Mouse (Mus musculus) C2C12 (cell line): Measurements from ENCODE around the gene Wdr25. TPM values are rescaled to one million over a fixed set of nuclear protein-coding genes. Genes with fewer than 3 reads are reported as not detected.

ENCODE experiments used
- H3K27me3 ChIP-seq: one replicate; pipeline ENCODE4 v1.6.1; 2011; ENCODE audit not compliant: control insufficient read depth, insufficient read depth, insufficient read length
- H3K36me3 ChIP-seq: one replicate; pipeline ENCODE4 v1.6.1; 2011; ENCODE audit not compliant: control insufficient read depth, insufficient read depth
- H3K4me3 ChIP-seq: one replicate; pipeline ENCODE4 v1.5.1; 2011; ENCODE audit warnings: mild to moderate bottlenecking, control low read depth; ENCODE audit not compliant: poor library complexity, insufficient read depth, severe bottlenecking
- H3K79me2 ChIP-seq: one replicate; pipeline ENCODE4 v1.6.1; 2011; ENCODE audit not compliant: control insufficient read depth, insufficient read depth
- H3K79me3 ChIP-seq: one replicate; pipeline ENCODE4 v1.6.1; 2011; ENCODE audit warnings: low read depth, control low read depth
- H3ac ChIP-seq: one replicate; pipeline ENCODE3; 2011; ENCODE audit warnings: low read depth; ENCODE audit not compliant: control insufficient read depth, insufficient read length
- CEBPB ChIP-seq: IDR thresholded peaks from one replicate; pipeline ENCODE4 v1.6.1; 2011; ENCODE audit warnings: low read depth, mild to moderate bottlenecking, control low read depth, moderate library complexity
- CTCF ChIP-seq: IDR thresholded peaks from one replicate; pipeline ENCODE4 v1.5.1; 2011; ENCODE audit not compliant: control insufficient read depth, insufficient read depth, insufficient read length
- FOSL1 ChIP-seq: IDR thresholded peaks from one replicate; pipeline ENCODE4 v1.8.0; 2011; ENCODE audit warnings: mild to moderate bottlenecking, low read length; ENCODE audit not compliant: poor library complexity, insufficient read depth, severe bottlenecking
- MAX ChIP-seq: IDR thresholded peaks from one replicate; pipeline ENCODE4 v1.6.1; 2011; ENCODE audit warnings: mild to moderate bottlenecking, control low read depth
- MYOD1 ChIP-seq: IDR thresholded peaks from one replicate; pipeline ENCODE4 v1.6.1; 2011; ENCODE audit warnings: low read depth; ENCODE audit not compliant: control insufficient read depth, insufficient read length
- MYOG ChIP-seq: IDR thresholded peaks from one replicate; pipeline ENCODE4 v1.6.1; 2011; ENCODE audit not compliant: control insufficient read depth, insufficient read length; ENCODE audit errors: extremely low read depth
- USF1 ChIP-seq: IDR thresholded peaks from one replicate; pipeline ENCODE4 v1.6.1; 2011; ENCODE audit warnings: low read depth, mild to moderate bottlenecking, control low read depth, moderate library complexity
- polyA plus RNA-seq: library from polyadenylated mRNA; unstranded; fragments of >200 nt; fragmentation: generic; extraction: Trizol; gene quantifications from one replicate; pipeline ENCODE4 v1.2.1, GENCODE M21; 2012; ENCODE audit warnings: missing spikeins

The Wdr25 gene
- polyA plus RNA-seq, 1 experiment, result 9.4 TPM

DNA sequence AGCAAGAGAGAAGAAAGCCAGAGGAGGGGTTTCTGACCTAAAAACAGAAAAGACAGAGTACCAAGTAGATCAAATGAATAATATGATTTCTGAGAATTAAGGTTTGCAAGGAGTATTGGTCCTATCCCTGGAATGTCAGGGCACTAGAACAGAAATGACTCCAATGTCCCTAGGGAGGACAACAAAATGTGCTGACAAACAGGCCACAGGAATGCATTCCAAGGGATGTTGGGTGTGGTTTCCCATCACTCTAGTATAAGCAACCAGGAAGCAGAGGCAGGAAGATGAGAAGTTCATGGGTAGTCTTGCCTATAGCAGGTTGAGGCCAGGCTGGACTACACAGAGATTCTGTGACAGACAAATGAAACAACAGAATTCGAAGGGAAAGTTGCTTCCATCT lies 7.5 kb upstream of the Wdr25 start:
- Histone ChIP-seq H3K79me2 (peaks cover 51% of the 10 kb centered on the region), H3K27me3 (no peaks in the 10 kb centered on the region), H3K4me3 (no peak overlapping the region), H3K79me3 (peaks cover 21% of the 10 kb centered on the region), H3K36me3 (peaks cover 53% of the 10 kb centered on the region), H3ac (no peak overlapping the region)
- TF ChIP-seq CTCF (no peak), CEBPB (no peak), FOSL1 (no peak), MYOD1 (no peak), MYOG (no peak), MAX (no peak), USF1 (no peak)

DNA sequence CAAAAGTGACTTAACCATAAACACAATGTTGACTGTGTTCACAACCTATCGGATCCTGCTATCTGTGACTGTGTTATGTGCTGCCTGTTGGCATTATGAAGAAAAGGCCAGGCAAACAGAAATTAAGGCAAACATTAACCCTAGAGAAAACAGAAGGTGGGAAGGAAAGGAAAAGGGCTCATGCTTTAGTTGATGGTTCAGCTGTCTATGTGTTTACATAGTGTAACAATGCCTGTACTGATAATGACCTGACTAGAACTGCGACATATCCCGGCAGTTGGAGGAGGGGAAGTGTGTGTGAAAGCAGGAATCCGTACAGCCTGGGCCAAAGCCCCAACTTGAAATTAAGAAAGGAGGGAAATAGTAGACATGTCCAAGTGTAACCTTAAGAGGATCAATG lies 6.4 kb upstream of the Wdr25 start:
- H3K79me3 ChIP-seq, result peaks cover 27% of the 10 kb centered on the region
- H3ac ChIP-seq, result no peak overlapping the region
- H3K36me3 ChIP-seq, result peaks cover 55% of the 10 kb centered on the region
- peaks cover 60% of the 10 kb centered on the region for H3K79me2 ChIP-seq
- TF ChIP-seq MYOD1 (no peak), USF1 (no peak), CTCF (no peak), CEBPB (no peak), MYOG (no peak), FOSL1 (no peak), MAX (no peak)
- no peak overlapping the region for H3K4me3 ChIP-seq
- no peaks in the 10 kb centered on the region for H3K27me3 ChIP-seq

DNA sequence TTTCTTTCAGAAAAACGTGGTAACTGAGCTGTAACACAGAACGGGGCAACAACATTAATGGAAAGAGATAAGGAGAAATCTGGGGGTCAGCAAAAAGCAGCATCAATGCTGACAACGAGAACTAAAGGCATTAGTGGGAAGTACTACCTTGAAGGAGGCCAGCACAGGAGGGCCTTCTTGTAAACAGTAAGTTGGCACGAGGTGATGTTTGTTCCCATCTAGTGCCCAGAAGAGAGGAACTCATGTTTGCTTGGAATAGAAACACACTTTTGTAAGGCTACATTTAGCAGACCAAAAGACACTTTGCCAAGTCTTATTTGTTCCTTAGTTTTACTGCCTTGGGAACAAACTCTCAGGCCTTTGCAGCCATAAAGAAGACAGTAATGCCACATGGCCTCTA lies 4.8 kb upstream of the Wdr25 start:
- no peak for TF ChIP-seq MAX
- TF ChIP-seq FOSL1, result no peak
- TF ChIP-seq CEBPB, result no peak
- no peak for TF ChIP-seq MYOD1
- no peak for TF ChIP-seq MYOG
- TF ChIP-seq USF1, result no peak
- TF ChIP-seq CTCF, result no peak
- H3ac ChIP-seq, result no peak overlapping the region
- H3K79me2 ChIP-seq, result peaks cover 76% of the 10 kb centered on the region

DNA sequence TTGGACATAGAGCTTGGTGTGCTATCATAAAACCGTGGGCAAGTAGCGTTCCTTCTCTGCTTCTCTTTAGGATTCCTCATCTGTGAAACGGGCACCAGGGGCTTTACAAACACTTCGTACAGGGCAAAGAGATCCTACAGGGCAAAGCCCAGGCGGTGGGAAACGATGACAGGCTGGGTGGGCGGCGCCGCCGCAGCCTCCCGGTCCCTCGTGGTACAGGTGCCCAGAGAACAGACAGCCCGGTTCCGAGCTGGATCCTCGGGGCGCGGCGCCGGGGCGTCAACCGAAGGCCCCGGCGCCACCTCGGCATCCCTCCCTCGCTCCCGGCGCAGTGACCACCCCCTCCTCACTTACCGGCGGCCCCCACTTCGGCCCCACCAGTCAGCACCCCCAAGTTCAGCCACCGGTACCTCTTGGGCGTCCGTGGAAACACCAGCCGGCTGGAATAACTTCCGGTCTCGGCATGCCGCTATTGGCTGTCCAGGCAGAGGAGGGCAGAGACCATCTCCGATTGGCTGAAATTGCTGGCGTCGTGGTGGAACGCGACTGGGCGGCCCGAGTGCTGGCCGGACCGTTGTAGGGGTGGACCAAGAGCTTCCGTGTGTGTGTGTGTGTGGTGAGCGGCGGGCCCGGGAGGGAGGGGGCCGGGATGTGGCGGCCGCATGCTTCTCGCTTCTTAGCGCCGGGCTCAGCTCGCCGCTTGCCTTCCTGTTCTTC lies 442 bp downstream of the Wdr25 start, which contains the start of gene Wars:
Wars (minus strand) TSS at position 460 of the 717 bp plus-strand sequence.
- peak within 1 kb of the TSS; percentile 88 for H3ac ChIP-seq
- H3K4me3 ChIP-seq, result peak within 1 kb of the TSS; percentile 79
- peaks cover 33% of the 10 kb centered on the region for H3K36me3 ChIP-seq
- H3K79me3 ChIP-seq, result peaks cover 28% of the 10 kb centered on the region
- H3K27me3 ChIP-seq, result no peaks in the 10 kb centered on the region
- TF ChIP-seq MAX, result peak; percentile 52
- no peak for TF ChIP-seq USF1
- H3K79me2 ChIP-seq, result peaks cover 61% of the 10 kb centered on the region

More for the DNA sequence above, 4.8 kb upstream of the Wdr25 start:
- Histone ChIP-seq H3K27me3 (no peaks in the 10 kb centered on the region), H3K36me3 (peaks cover 50% of the 10 kb centered on the region), H3K4me3 (no peak overlapping the region), H3K79me3 (peaks cover 35% of the 10 kb centered on the region)

DNA sequence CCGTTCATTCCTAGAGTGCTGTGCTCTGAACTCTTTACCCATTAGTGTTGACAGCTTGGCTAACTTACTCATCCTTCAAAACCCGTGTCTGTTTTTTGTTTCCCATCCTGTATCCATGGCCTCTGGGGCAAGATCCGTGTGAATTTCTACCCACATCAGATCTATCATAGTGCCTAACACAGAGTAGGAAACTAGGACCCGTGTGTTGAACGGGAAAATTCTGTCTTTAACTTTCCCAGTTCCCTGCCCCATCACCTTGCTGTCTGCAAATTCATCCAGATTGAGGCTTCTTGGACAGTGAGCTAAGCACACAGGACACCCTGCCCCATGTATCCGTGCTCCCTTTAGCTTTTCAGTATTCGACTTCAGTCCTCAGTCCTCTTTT lies 993 bp downstream of the Wdr25 start:
- H3K4me3 ChIP-seq, result peak overlapping the region; percentile 79
- H3K79me2 ChIP-seq, result peaks cover 56% of the 10 kb centered on the region
- TF ChIP-seq MAX (no peak), MYOG (no peak), FOSL1 (no peak), CTCF (no peak)

DNA sequence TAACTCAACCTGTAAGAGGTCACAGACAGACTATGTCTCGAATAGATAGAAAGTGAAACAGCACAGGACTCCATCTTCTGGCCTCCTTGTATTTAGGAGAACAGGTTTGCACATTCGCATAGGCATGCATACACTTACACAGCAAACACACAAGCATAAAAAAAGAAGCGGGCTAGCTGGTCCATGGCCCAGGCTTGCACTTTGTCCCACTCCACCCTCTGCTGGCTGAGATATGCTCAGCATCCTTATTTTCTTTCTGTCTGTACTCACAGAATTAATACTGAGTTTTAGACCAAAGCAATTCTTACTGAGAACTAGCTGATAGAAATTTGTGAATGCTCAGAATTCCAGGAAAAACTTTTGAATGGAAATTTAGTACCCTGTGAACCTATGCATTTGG lies 2.6 kb downstream of the Wdr25 start:
- Histone ChIP-seq H3K79me2 (peaks cover 41% of the 10 kb centered on the region), H3ac (no peak overlapping the region), H3K27me3 (no peaks in the 10 kb centered on the region), H3K79me3 (peaks cover 19% of the 10 kb centered on the region), H3K36me3 (peaks cover 15% of the 10 kb centered on the region), H3K4me3 (no peak overlapping the region)
- TF ChIP-seq CTCF (no peak), FOSL1 (no peak), CEBPB (no peak), MYOG (no peak), USF1 (no peak), MAX (no peak), MYOD1 (no peak)

More for the DNA sequence above, 993 bp downstream of the Wdr25 start:
- H3K36me3 ChIP-seq, result peaks cover 28% of the 10 kb centered on the region
- H3K79me3 ChIP-seq, result peaks cover 28% of the 10 kb centered on the region
- H3K27me3 ChIP-seq, result no peaks in the 10 kb centered on the region
- H3ac ChIP-seq, result peak overlapping the region; percentile 88
